Mouse (Mus musculus) neutrophil, adult 83 days (primary cell): Measurements from ENCODE around the gene Slc10a3. TPM values are rescaled to one million over a fixed set of nuclear protein-coding genes. Genes with fewer than 3 reads are reported as not detected.

Source experiments
- total RNA-seq, 2 experiments: library from RNA; stranded (reverse); gene quantifications; one replicate each; pipeline ENCODE4 v1.2.4; 2023

Gene Slc10a3
- 10 to 100 TPM; 14.6 to 16.5 TPM for total RNA-seq

DNA sequence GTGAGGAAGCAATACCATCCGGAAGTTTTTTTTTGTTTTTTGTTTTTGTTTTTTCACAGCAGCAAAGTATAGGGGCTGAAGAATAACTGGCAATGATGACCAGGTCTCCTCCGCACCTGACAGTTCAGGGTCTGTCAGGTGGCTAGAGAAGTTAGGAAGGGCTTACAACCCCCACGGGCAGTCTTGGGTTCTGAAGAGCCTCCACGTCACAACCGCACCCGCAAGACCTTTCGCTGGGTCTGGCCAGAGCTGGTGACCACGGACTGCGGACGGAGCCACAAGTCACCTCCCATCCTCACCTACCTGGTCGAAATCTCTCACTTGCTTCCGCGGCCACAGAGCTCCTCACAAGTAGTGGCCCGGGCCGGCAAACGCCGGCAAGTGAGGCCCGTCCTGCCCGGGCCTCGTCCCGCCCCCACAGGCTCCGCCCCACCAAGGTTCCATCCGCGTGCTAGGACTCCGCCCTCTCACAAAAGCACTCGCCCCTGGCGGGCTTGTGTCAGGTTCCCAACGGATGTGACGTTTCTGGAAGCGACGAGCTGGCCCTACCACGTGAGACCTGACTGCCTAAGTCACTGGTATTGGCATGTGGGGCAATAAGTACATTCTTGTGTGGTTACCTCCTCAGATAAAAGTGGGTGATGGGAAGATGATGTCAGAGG is at the start of gene Slc10a3, which contains the start of gene Ubl4a:
TSS of gene Slc10a3 (minus strand) at position 462 of the 662 bp plus-strand sequence.
TSS of gene Ubl4a (minus strand) at position 331 of the 662 bp plus-strand sequence.

DNA sequence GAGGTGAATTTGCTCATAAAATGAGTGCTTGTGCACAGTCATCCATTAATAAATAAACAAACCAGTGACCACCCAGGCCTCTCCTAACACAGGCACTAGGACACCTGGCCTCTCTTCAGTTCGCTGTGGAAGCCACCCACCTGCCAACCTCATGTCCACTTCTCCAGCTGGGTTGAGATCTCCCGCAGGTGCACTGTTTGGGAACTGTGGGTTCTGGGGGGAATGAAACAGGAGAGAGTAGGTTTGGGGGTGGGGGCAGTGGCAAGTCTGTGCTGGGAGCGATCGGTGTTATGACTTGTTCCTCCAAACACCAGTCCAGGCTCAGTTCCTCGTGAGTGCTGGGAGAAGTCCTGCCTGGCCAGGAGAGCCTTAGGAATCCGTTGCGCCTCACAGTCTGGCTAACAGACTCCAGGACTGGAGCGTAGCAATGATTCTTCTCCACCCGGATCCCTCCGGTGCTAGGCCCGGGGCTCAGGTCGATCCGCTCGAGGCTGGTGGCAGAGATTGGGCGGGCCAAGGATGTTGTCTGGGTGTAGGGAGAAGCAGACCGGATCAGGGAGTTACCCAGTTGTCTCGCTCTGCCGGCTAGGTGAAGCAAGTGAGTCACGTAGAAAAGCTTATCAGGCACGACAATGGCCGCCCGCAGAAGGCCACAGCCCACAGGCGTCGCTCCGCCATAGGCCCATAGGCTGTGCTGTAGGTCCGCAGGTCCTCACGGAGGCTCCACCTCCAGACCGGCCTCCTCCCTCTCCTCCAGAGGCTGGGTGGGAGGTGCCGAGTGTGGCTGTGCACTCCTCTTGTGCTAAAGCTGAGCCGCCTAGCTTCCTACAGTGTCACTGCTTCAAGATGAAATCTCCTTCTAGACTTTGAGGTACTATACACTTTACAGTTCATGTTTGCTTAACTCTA is 19.6 kb upstream of the Slc10a3 start, which contains the start of the genes Fam3a and Ikbkg:
TSS of gene Fam3a (minus strand) at position 738 of the 909 bp plus-strand sequence.
TSS of gene Ikbkg (plus strand) at position 756 of the 909 bp plus-strand sequence.

DNA sequence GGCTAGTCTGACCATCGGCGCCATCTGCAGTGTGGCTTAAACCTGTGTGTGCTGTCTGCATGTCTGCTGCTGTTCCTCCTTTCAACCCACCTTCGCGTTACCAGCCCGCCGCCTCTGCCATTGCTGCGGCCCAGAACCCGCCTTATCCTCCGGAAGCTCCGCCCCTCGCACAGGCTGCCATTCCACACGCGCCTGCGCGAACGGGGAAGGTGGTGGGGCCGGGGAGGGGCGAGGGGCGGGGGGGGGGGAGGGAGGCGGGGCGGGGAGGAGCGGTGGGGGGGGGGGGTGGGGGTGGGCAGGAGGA is 19.7 kb downstream of the Slc10a3 start, which contains the start of gene Lage3:
TSS of gene Lage3 (minus strand) at position 152 of the 304 bp plus-strand sequence.

DNA sequence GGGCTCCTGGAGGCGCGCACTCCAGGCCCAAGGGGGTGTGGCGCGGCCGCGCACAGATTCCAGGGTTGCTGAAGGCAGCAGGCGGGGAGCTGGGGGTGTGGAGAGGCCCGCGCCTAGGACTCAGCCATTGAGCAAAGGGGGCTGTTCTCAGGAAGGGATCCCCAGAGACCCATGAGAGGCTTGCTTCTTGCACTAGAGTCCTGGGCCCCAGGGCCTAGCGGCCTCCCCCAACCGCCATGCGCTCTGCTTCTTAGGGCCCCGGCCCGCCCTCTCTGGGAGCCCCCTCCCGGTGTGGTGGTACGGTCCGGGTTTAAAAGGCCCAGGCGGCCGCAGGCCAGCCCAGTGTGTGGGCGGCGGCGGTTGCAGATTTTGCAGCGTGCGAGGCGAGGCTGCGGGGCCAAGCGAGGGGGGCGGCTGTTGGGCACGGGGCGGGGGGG is 44.4 kb downstream of the Slc10a3 start, which contains the start of gene Plxna3:
TSS of gene Plxna3 (plus strand) at position 342 of the 437 bp plus-strand sequence.

Other genes starting within 250 kb of the Slc10a3 start
- not detected for gene Opn1mw, start 245.9 kb downstream of the Slc10a3 start, total RNA-seq
- gene Mecp2, start 238.0 kb downstream of the Slc10a3 start, total RNA-seq, result 10 to 100 TPM; 22.9 to 29.2 TPM
- gene Tex28, start 205.5 kb downstream of the Slc10a3 start, total RNA-seq, result not detected
- under 1 TPM in 1 of 2 experiments, not detected in 1; 0.13 TPM for gene Tktl1, start 196.1 kb downstream of the Slc10a3 start, total RNA-seq
- gene Flna, start 123.5 kb downstream of the Slc10a3 start, total RNA-seq, result 1,000 to 10,000 TPM; 1,510 to 1,605 TPM
- gene Emd, start 118.7 kb downstream of the Slc10a3 start, total RNA-seq, result 10 to 100 TPM; 54.5 to 65.1 TPM
- gene Rpl10, start 102.5 kb downstream of the Slc10a3 start, total RNA-seq, result 100 to 1,000 TPM; 403 to 503 TPM
- 10 to 100 TPM; 41.3 to 46.0 TPM for gene Taz, start 91.4 kb downstream of the Slc10a3 start, total RNA-seq
- gene Dnase1l1, start 91.0 kb downstream of the Slc10a3 start, total RNA-seq, result 10 to 100 TPM; 40.6 to 41.7 TPM
- 100 to 1,000 TPM; 178 to 188 TPM for gene Atp6ap1, start 76.3 kb downstream of the Slc10a3 start, total RNA-seq
- 100 to 1,000 TPM; 233 to 246 TPM for gene Gdi1, start 68.4 kb downstream of the Slc10a3 start, total RNA-seq
- 10 to 100 TPM; 37.9 to 43.4 TPM for gene Fam50a, start 60.3 kb downstream of the Slc10a3 start, total RNA-seq
- 1 to 10 TPM in 1 of 2 experiments, under 1 TPM in 1; 0.20 to 1.6 TPM for gene Plxna3, start 44.3 kb downstream of the Slc10a3 start, total RNA-seq
- 10 to 100 TPM; 23.3 to 27.5 TPM for gene Lage3, start 19.7 kb downstream of the Slc10a3 start, total RNA-seq
- 10 to 100 TPM; 24.7 to 31.6 TPM for gene Ubl4a, start 131 bp downstream of the Slc10a3 start, total RNA-seq
- gene Fam3a, start 19.9 kb upstream of the Slc10a3 start, total RNA-seq, result 10 to 100 TPM in 1 of 2 experiments, 1 to 10 TPM in 1; 9.9 to 11.0 TPM
- gene Ikbkg, start 19.9 kb upstream of the Slc10a3 start, total RNA-seq, result 10 to 100 TPM; 32.5 to 40.3 TPM
- 100 to 1,000 TPM; 372 to 428 TPM for gene G6pdx, start 55.8 kb upstream of the Slc10a3 start, total RNA-seq
- gene Gm6880, start 108.0 kb upstream of the Slc10a3 start, total RNA-seq, result not detected
- gene Olfr1326-ps1, start 201.5 kb upstream of the Slc10a3 start, total RNA-seq, result not detected
- gene Olfr1325, start 219.3 kb upstream of the Slc10a3 start, total RNA-seq, result not detected